Mouse (Mus musculus) T-helper 2 cell (primary cell): ENCODE data around the gene Snx10.
"Not testable (repeated sequence)": the region's sequence is repeated elsewhere in the genome, so short reads cannot be mapped to it uniquely, and the experiment has no call there.

ENCODE experiments used
- in situ Hi-C: fragments of 300-600 bp; cut with MboI, MseI; formaldehyde crosslinking; loops from one replicate; pipeline ENCODE4 v1.15.1; 2025; ENCODE audit warnings: high pct_unique_total_duplicates

Gene Snx10

DNA sequence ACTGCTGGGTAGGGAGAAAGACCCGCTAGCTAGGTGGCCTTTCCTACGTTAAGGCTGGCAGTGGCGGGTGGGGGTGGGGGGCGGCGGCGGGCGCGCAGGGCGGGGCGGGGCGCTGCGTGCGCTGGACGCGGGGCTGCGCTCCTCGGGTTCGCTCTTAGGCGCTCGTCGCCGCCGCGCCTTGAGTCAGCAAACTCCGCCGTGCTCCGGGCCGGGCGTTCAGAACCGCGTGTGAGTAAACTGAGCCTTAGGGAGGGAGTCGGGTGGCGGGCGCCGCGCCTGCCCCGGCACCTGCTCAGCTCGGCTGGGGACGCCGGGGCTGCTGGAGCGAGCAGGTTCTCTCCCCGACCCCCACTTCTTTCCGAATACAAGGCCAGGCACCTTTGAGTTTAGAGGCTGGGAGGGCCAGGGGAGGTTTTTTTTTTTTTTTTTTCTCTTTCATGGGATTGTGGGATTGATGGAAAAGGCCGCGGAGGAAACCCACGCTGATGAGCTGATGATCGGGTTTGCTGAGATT lies at the start of gene Snx10:
Gene Snx10 (plus strand): TSS at position 95 of the 514 bp plus-strand sequence.
- in situ Hi-C loops, result no loop called here

DNA sequence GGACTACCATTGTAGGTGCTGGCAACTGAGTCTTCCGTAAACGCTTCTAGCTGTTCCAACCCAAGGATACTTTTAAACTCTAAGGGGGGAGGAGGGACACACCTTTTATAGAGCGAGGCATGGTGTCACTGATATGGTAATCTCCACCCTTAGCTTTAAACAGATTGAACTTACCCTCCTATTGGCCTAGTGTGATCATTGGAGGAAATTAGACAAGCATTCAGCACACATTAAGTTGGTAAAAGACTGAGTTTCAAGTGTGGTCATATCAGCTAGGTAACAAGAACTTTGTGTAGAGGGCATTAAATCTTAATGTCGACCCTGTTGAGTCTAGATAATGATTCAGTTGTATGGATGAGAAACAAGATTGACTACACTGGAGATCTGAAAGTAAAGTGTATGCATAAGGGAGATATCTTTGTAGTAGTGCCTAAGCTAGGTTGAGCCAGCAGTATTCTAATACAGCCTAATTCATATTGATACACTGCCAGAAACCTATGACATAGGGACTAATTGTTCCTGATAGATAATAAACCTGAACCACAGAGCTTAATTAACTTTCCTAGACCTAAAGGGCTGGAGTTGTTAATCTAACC lies 44.5 kb upstream of the Snx10 start:
- in situ Hi-C loops, result no loop called here

DNA sequence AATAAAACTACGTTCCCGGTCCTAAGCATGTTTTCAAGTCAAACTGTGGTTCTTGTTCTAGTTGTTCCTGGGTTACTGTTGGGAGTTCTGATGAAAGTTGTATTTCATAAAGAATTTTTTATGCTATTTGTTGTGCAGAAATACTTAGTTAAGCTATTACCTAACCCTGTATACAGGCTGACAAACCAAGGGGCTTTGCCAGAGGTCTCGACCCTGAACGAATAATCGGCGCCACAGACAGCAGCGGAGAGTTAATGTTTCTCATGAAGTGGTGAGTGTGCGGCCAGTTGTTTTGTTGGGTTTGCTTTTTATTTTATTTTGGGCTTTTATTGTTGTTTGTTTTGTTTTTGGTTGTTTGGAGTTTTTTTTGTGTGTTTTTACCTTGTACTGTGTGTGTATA lies 42.2 kb upstream of the Snx10 start:
- in situ Hi-C loops, result no loop called here

DNA sequence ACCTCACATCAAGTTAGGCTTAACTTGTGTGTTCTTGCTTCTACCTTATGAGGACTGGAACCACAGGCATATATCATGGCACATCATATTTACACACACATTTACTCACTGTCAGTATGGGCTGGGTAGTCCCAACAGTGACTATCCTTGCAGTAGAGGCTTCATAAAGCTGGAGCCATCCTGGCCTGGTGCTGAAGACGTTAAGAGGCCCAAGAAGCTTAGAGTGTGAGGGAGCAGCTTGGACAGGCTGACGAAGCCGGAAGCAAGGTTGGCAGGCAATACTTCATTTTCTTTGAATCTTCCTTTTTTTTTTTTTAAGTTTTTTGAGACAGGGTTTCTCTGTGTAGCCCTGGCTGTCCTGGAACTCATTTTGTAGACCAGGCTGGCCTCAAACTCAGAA lies 39.8 kb upstream of the Snx10 start:
- in situ Hi-C loops, result no loop called here

DNA sequence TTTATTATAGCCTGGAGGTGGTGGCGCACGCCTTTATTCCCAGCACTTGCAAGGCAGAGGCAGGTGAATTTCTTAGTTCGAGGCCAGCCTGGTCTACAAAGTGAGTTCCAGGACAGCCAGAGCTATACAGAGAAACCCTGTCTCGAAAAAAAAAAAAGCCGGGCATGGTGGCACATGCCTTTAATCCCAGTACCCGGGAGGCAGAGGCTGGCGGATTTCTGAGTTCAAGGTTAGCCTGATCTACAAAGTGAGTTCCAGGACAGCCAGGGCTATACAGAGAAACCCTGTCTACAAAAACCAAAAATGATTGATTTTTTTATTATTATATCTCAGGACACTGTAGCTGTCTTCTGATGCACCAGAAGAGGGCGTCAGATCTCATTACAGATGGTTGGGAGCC lies 39.1 kb upstream of the Snx10 start:
- in situ Hi-C loops, result not testable (repeated sequence)

DNA sequence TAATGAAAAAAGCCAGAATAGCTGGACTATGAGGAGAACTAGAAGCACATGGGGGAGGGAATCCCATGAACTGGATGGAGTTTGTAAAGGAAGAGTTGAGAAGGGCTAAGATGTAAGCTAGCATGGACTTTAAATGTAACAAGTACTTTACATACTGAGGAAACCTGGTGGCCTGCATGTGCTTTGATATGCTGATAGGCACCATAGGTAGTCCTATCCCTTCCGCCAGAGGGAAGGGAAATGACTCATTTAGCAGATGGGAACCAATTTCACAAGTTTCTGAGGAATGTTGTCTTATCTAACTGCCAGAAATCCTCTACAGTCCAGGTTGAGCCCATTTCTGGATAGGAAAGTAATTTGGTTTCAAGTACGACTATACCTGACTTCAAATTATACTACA lies 38.1 kb upstream of the Snx10 start:
- in situ Hi-C loops, result no loop called here

DNA sequence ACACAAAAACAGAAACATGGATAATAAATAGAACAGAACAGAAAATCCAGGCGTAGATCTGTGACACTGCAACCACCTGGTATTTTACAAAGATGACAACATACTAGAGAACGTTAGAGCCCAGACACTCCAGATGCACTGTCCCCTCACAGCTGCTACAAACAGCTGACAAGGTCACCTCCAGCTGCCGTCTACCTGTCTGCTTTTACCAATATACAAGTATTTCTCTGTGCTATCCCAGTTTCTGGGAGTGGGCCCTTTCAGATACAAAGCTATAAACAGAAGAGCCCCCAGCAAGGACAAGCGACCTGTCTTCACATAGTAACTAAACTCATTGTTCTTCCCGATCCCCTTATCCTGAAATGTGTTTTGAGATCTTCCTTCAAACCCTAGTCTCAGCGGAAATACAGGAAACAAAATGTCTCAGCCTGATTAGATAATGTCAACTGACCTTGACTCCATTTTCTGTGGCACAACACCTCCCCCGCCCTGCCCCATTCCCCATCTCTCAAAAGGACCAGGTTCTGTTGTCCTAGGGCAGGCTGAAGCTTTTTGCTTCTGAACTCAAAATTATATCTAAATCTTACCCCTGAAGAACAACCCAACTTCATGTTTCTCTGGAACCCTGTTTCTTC lies 37.5 kb upstream of the Snx10 start:
- in situ Hi-C loops, result no loop called here

DNA sequence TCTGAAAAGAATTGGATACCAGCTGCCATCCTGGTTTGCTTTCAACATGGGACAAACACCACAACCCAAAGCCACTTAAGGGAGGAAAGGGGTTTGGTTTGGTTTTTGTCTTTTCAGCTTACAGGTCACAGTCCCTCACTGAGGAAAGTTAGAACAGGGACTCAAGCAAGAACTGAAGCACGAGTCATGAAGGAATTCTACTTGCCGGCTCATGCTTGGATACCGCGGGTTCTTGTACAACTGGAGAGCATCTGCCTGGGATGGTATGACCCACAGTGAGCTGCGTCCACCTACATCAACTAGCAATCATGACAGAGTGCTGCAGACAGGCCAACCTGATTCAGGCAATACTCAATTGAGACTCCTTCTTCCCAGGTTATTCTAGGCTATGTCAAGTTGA lies 37.0 kb upstream of the Snx10 start:
- in situ Hi-C loops, result no loop called here

DNA sequence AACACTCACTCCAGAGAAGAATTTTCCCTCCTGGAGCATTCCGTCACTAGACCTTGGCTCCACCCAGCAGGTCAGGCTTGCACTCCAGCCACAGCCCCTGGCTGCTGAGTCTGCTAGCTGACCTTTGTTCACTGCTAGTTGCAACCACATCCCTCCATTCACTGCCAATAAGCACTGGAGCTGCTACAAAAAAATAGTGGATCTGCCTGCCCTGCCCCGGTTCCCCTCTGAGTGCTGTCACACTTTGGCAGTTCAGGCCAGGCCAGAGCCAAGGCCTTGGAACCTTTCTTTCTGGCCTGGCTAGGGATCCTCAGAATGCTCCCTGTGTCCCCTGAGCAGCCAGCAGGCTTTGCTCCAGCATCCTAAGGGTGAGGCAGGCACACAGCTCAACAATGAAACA lies 33.9 kb upstream of the Snx10 start:
- in situ Hi-C loops, result no loop called here

DNA sequence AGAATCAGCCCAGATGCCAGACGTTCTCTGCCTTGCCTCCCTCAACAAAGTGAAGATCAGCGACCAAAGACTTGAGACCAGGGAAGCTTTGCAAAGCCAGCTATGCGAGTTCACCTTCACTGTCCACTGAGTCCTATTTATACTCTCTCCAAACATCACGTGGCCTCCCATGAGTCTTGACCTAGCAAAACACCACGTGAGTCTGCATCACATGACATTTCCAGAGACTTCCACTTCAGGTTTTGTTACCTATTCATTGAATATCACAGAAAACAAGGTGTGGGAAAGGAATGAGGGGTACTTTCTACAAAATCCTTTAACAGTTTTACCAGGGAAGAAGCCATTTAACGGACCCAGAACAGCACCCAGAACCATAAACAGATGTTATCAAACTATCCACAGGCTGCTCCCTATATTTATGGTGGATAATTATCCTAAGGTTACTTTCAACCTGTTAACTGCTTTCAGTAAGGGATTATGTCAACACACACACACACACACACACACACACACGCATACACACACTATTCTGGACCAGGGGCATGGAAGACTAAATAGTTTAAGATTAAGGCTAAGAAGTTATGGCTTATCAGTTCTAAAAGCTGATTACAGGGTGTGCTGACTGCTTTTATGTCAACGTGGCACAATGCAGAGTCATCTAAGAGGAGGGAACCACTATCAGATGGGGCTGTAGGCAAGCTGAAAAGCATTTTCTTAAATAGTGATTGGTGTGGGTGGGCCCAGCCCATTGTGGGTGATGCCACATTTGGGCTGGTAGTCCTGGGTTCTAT lies 26.2 kb upstream of the Snx10 start:
- in situ Hi-C loops, result no loop called here

DNA sequence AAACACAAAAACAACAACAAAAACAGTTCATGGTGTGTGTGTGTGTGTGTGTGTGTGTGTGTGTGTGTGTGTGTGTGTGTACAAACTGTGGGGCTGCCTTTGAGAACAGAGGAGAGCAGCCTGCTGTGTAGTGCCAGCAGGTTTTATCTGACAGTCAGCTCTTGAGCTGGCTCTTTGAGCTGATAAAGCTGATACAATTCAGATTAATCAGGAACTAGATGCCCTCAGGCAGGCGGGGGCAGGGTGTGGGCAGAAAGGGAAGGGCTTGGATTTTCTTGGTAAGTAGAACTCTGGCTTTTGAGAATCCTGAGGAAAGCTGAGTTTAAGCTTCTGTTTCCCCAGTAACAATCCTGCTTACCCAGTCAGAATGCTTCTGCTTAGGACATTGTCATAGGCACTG lies 18.0 kb upstream of the Snx10 start:
- in situ Hi-C loops, result no loop called here

DNA sequence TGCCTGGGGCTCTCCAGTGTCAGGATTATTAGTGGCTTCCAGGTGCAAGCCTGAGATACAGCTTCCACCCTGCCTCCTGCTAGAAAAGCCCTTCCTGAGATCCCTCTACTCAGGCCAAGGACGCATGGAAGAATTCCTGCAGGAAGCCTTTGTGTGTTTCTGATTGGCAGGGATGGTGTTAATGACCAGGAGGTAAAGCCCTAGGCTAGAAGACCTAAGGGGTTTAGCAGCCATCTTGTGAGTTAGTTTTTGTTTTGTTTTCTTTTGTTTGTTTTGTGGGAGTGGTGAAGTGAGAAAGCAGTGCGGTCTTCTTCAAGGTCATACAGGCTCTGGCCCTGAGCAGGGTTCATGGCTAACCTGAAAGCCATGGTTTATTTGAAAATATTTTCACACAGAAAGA lies 16.1 kb upstream of the Snx10 start:
- in situ Hi-C loops, result no loop called here

DNA sequence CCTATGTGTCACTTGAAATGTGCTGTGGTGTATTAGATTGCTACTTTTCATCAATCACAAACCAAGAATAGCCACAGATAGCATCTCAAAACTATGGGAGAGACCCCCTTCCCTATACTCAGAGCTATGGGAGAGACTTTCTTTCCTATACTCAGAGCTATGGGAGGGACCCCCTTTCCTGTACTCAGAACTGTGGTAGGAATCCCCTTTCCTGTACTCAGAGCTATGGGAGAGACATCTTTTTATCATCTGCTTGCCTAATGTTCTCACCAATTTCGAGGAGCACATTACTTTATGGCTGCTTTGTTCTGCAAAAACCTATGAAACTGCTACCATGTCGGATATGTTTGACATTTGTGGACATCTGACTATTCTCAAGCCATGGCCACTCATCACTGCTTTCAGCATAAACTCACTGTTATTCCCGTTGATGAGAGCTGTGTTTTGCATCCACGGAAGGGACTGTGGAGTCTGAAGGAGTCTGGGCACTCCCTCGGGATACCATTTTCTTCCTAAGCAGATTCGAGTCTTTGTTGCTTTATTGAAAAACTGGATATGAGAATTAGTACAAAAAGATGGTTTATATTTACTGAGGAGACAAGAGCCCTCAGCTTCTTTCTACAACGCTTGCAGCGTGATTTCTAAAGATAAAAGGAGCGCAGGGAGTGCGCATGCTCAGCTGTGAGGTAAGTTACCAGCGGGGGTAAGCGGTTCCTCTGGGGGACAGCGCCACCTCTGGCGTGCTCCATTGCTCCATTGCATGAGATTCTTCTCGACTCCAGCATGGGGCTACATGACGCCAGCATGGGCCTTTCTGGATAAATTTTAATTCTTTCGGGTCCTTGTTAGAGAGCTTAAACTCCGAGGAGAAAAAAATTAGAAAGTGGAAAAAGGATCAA lies 14.7 kb upstream of the Snx10 start:
- in situ Hi-C loops, result no loop called here

DNA sequence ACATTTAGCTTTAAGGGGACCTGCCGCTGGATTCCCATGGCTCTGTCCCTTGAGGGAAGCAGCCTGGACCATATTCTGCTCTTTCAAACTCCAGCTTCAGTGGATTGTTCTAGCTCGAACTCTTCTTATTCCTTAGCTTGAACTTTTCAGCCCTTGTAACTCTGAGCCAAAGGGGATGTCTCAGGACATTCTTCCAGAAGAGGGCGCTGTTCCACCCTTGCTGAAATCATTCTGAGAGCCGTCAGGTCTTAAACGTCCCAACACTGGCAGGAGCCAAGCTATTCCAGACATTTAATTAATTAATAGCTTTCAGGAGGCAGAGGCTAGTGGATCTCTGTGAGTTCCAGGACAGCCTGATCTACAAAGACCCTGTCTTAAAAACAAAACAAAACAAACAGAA lies 13.6 kb upstream of the Snx10 start:
- in situ Hi-C loops, result no loop called here

DNA sequence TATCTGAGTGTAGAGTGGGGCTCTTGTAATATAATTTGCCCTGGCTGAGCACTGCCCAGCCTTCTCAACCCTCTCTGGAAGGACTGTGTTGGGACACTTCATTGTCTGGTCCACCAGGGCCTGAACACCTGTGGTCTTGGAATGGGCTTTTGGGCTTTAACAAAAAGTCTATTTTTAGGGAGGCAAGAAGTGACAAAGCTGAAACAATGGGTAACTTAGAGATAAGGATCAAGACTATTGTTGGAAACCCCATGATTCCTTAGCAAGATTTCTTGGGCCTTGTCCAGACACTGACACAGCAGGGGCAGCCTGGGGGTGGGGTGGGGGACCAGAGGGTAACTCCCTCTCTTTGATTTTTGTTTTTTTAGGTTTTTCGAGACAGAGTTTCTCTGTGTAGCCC lies 12.8 kb upstream of the Snx10 start:
- in situ Hi-C loops, result no loop called here

DNA sequence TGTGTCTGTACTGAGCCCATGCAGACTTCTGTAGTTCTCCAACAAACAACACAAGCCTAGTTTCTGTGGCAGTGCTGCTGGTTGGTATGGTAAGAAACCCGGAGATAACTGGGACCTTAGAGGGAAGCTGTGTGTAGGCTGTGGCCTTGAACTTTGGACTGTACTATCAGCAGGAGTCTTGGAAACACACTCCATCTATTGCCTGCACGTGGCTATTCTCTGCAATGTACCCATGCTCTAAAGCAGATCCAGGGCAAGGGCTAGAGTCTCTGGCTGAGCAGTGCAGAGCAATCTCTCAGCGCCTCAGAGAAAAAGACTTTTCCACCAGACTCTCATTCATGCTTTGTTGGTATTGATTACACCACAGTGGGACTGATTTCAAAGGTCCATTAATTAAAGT lies 10.0 kb upstream of the Snx10 start:
- in situ Hi-C loops, result no loop called here

DNA sequence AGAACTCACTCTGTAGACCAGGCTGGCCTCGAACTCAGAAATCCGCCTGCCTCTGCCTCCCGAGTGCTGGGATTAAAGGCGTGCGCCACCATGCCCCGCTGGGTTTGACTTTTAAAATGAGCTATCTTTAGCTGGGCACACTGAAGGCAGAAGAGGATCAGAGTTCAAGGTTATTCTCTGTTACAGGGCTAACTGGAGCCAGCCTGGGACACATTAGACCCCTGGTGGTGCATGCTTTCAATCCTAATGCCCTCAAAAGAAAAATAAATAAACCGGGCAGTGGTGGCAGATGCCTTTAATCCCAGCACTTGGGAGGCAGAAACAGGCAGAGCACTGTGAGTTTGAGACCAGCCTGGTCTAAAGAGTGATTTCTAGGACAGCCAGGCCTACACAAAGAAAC lies 8.8 kb upstream of the Snx10 start:
- in situ Hi-C loops, result no loop called here

DNA sequence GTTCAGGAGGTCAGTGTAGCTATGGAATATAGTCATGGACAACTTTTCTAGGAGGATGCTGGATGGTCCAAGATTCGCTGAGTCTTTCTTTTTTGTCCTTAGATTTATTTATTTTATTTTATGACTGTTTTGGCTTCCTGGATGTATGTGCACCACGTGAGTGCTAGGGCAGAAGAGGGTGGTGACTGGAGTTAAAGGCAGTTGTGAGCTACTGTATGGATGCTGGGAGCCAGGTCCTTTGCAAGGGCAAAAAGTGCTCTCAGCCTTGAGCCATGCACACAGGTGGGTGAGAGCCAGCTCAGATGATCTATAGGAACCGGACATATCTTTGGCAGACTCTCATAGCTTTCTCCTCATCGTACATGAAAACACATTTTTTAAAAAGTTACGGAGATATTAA lies 391 bp upstream of the Snx10 start:
- in situ Hi-C loops, result no loop called here

DNA sequence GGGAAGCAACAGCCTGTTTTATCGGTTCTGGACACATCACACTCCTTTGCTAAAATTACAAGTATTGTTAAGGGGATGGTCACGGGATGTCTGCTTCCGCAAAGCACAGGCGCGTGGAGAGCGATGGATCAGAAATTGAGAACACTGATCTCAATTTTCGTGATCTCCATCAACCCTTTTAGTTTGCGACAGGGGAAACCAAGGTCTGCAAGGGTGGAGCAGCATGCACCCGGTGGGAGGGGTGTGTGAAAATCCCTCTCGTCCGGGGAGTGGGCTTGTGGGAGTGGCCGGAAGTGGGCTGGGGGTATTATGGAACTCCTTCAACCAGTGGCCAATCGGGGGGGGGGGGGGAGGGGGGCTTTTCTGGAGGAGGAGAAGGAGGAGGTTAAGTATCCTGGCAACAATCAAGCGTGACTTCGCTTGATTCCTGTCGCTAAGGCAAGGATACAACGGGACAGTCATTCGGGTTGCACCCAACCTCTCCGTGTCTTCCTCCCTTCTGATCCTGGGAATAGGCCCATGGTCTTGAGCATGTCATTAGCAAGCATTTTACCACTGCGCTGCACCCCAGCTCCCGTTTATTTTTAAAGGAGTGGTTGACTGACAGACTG lies 725 bp downstream of the Snx10 start:
- in situ Hi-C loops, result no loop called here

DNA sequence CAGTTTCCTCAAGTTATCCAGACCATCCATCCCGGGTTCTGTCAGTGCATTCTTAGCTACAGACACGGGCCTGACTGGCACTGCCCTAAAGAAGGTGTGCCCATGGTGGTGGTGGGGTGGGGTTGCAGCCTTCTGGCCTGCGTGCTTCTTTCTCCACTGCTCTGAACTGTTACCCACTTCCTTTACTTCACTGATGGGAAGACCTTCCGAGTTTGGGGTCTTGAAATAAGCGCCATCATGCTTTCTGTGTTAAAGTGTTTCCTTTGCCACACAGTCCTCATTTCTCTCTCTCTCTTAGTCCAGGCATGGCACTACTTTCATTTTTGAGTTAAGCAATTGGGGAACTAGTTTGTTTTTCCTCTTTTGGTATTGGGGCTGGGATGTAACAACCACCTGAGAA lies 1.3 kb downstream of the Snx10 start:
- in situ Hi-C loops, result no loop called here

DNA sequence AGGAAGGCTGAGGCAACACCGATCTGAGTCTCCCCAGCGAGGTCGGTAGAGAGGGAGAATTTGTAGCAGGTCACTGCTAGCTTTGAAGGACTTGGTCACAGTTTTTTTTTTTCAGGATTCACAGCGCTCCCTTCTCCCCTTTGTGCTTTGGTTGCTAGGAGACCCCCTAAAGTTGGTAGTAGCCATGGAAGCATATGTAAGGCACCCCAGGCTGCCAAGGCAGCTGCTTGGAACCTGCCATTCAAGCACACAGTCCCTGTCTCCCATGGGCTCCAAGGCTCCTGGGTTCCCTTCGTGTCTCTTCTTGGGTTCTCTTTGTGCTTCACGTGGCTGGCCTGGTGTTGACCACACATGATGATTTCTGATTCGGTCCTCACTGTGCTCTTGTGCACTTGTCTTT lies 5.8 kb downstream of the Snx10 start:
- in situ Hi-C loops, result no loop called here
